Comparison of ENCODE assay signal across 8 mouse cellular contexts in the genomic region with DNA sequence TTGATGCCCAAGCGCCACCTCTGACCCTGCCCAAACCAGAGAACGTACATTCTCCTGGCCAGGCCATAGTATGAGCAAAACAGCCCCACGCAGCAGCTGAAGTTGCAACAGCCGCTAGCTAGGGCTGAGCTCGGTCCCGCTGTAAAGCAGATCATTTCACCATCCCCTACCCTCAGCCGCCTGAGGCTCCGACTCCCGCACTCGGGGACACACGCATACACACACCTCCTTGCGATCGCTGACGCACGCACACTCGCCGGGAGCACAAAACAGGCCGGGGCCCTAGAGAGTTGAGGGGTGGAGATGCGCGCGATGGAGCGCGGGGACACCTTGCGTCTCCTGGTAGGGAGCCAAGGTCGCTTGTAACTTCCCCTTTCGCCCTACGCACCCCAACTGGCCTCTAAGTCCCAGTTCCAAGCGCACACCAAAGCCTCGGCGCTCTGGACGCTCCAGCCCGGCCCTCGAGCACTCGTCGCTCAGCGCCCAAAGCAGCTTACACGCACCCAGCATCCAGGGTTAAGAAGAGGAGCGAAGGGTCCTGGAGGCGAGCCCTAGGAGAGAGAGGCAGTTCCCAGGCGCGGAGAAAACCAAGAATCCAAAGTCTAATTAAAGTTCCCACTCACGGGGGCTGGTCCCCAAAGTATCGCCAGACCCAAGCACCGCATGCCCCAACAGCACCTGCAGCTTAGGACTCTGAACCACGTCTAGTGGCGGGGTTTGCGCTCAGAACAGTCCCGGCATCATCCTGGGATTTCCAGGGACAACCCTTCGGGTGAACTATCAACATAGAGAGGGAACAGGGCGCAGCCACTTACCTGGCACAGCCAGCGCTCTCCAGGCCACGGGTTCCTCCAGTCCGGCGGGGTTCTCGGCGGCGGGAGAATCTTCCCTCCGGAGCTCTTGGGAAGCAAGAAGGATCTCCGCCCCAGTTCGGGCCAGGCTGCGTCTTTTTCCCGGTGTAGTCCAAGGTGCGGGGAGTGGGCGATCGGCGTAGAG. TPM values are rescaled to one million over a fixed set of nuclear protein-coding genes. Genes with fewer than 3 reads are reported as not detected.
DNase-seq lines count a peak whose midpoint lies in the region; ATAC-seq and TF ChIP-seq lines count a peak whose summit lies in the region.

No protein-coding gene starts in this region.

- H3K9me3 ChIP-seq in heart, postnatal 0 days (replicated peaks; ENCODE audit: control insufficient read depth, low read length), result no peaks in the 10 kb centered on the region
- H3K9me3 ChIP-seq in limb, embryonic 15.5 days, result no peaks in the 10 kb centered on the region
- no peaks in the 10 kb centered on the region for H3K9me3 ChIP-seq in neural tube, embryonic 14.5 days (ENCODE audit: control insufficient read depth, low read length)

- TF ChIP-seq EP300 in heart, postnatal 0 days (IDR thresholded peaks at IDR 0.05; ENCODE audit: low read depth), result no peak

- no peaks in the 10 kb centered on the region for H3K36me3 ChIP-seq in heart, postnatal 0 days (replicated peaks; ENCODE audit: control insufficient read depth, insufficient read depth, low read length)
- no peaks in the 10 kb centered on the region for H3K36me3 ChIP-seq in limb, embryonic 15.5 days
- H3K36me3 ChIP-seq in neural tube, embryonic 14.5 days (ENCODE audit: control insufficient read depth, insufficient read depth, low read length), result no peaks in the 10 kb centered on the region

- H3K4me3 ChIP-seq in brown adipose tissue, adult 24 weeks (ENCODE audit: insufficient read depth, low read depth, low read length), result peak overlapping the region; percentile 53
- H3K4me3 ChIP-seq in heart, postnatal 0 days (ENCODE audit: low read depth, low read length), result peak overlapping the region; percentile 55
- H3K4me3 ChIP-seq in limb, embryonic 15.5 days, result peak overlapping the region; percentile 60
- peak overlapping the region; percentile 54 for H3K4me3 ChIP-seq in neural tube, embryonic 14.5 days (ENCODE audit: low read depth, low read length)

- no peak overlapping the region for H3K9ac ChIP-seq in heart, postnatal 0 days (replicated peaks; ENCODE audit: low read depth, low read length)
- H3K9ac ChIP-seq in limb, embryonic 15.5 days, result 0 out of 2 replicates have a peak overlapping the region, but pooled peaks have one; percentile 20
- peak overlapping the region; percentile 59 for H3K9ac ChIP-seq in neural tube, embryonic 14.5 days (replicated peaks; ENCODE audit: low read depth, low read length)

- DNase-seq in lung, adult 18-20 months, result peak; percentile 14 to 24
- no peak for DNase-seq in lung, postnatal 36 days
- DNase-seq in heart, postnatal 0 days (ENCODE audit: low spot score), result no peak
- DNase-seq in thymus, postnatal 10 days (ENCODE audit: low spot score in 2 of 2), result no peak
- DNase-seq in spleen, postnatal 14 days (ENCODE audit: low spot score in 2 of 2), result no peak

- no peak overlapping the region for H3K27ac ChIP-seq in brown adipose tissue, adult 24 weeks (replicated peaks; ENCODE audit: low read depth, low read length)
- no peak overlapping the region for H3K27ac ChIP-seq in heart, postnatal 0 days (ENCODE audit: low read depth)
- no peak overlapping the region for H3K27ac ChIP-seq in limb, embryonic 15.5 days
- H3K27ac ChIP-seq in neural tube, embryonic 14.5 days (ENCODE audit: low read depth, low read length), result peak overlapping the region; percentile 34; the same call in 1 of the 2 replicates

- H3K4me2 ChIP-seq in heart, postnatal 0 days (ENCODE audit: low read depth, low read length), result peak overlapping the region; percentile 86
- H3K4me2 ChIP-seq in limb, embryonic 15.5 days, result peak overlapping the region; percentile 92
- peak overlapping the region; percentile 85 for H3K4me2 ChIP-seq in neural tube, embryonic 14.5 days (ENCODE audit: low read depth, low read length)

- peaks cover 61% of the 10 kb centered on the region for H3K27me3 ChIP-seq in heart, postnatal 0 days (ENCODE audit: control insufficient read depth, insufficient read depth, low read length)
- H3K27me3 ChIP-seq in limb, embryonic 15.5 days, result peaks cover 57% of the 10 kb centered on the region
- H3K27me3 ChIP-seq in neural tube, embryonic 14.5 days (ENCODE audit: control insufficient read depth, insufficient read depth, low read length), result peaks cover 5% of the 10 kb centered on the region; the same call in 1 of the 2 replicates

- H3K4me1 ChIP-seq in brown adipose tissue, adult 24 weeks (ENCODE audit: control insufficient read depth, insufficient read depth, insufficient read length, low read length), result no peaks in the 10 kb centered on the region
- 0 out of 2 replicates have a peak, but pooled peaks cover 10% of the 10 kb centered on the region for H3K4me1 ChIP-seq in heart, postnatal 0 days (ENCODE audit: control insufficient read depth, insufficient read depth)
- H3K4me1 ChIP-seq in limb, embryonic 15.5 days, result peaks cover 25% of the 10 kb centered on the region
- H3K4me1 ChIP-seq in neural tube, embryonic 14.5 days (ENCODE audit: control insufficient read depth, insufficient read depth, low read length), result peaks cover 14% of the 10 kb centered on the region; the same call in 1 of the 2 replicates

- WGBS in heart, postnatal 0 days, result under 1% methylated on average over 66 of the region's 66 CpGs
- under 1% methylated on average over 66 of the region's 66 CpGs for WGBS in limb, embryonic 15.5 days
- WGBS in neural tube, embryonic 14.5 days, result under 1% methylated on average over 66 of the region's 66 CpGs

- no peak for TF ChIP-seq CTCF in heart, postnatal 0 days (IDR thresholded peaks at IDR 0.05; ENCODE audit: low read depth)

- no peak for ATAC-seq in heart, postnatal 0 days (ENCODE audit: insufficient read depth, low read depth)
- no peak for ATAC-seq in limb, embryonic 15.5 days (ENCODE audit: insufficient number of reproducible peaks, low FRiP score, low TSS enrichment, low read depth)
- peak; percentile 32; the same call in 1 of the 2 replicates for ATAC-seq in neural tube, embryonic 14.5 days (ENCODE audit: low read depth)

RNA-seq across cellular contexts. Expression of a gene that starts 0.7 kb away (rescaled TPM):
- polyA plus RNA-seq in brown adipose tissue, adult 24 weeks (2012; ENCODE audit: insufficient read depth, insufficient read length, missing spikeins), result 2.0 TPM in 1 of 2 replicates, not detected in the other
- total RNA-seq in heart, postnatal 0 days (2014; rRNA removed; ENCODE audit: low replicate concordance), result 6.4 TPM in 1 of 2 replicates, not detected in the other
- 0.15 and 0.20 TPM in 2 replicates for polyA plus RNA-seq in heart, postnatal 0 days (2015; fragmentation: Nextera tagmentation; extraction: Ambion mirVana)
- polyA plus RNA-seq in limb, embryonic 15.5 days (2015; fragmentation: Nextera tagmentation; extraction: Ambion mirVana), result 1.2 and 1.3 TPM in 2 replicates
- polyA plus RNA-seq in neural tube, embryonic 14.5 days (2014; fragmentation: Nextera tagmentation; extraction: Ambion mirVana), result 9.7 and 16.9 TPM in 2 replicates

Comparison
In these comparisons a context has a peak if more than half of its experiments do, and no peak if none do; other contexts are left out.
1. DNase-seq: peak in lung, adult 18-20 months (2 of 2); none in lung, postnatal 36 days (single experiment), heart, postnatal 0 days (single experiment), thymus, postnatal 10 days (0 of 2) and spleen, postnatal 14 days (0 of 2).
2. Peak in every context shown above with its lines, with median percentiles within 50 percentile points of each other: H3K4me3 ChIP-seq and H3K4me2 ChIP-seq.